Mouse (Mus musculus): ENCODE measurements around the gene Tm7sf2. TPM values are rescaled to one million over a fixed set of nuclear protein-coding genes. Genes with fewer than 3 reads are reported as not detected.
A peak's percentile ranks its signal among the peaks of the same experiment; 100 is the strongest.
"Not testable (repeated sequence)": the region's sequence is repeated elsewhere in the genome, so short reads cannot be mapped to it uniquely, and the experiment has no call there.

Tm7sf2 gene
- polyA plus RNA-seq, 1 experiment from 2014 or later: 34.9 TPM

DNA sequence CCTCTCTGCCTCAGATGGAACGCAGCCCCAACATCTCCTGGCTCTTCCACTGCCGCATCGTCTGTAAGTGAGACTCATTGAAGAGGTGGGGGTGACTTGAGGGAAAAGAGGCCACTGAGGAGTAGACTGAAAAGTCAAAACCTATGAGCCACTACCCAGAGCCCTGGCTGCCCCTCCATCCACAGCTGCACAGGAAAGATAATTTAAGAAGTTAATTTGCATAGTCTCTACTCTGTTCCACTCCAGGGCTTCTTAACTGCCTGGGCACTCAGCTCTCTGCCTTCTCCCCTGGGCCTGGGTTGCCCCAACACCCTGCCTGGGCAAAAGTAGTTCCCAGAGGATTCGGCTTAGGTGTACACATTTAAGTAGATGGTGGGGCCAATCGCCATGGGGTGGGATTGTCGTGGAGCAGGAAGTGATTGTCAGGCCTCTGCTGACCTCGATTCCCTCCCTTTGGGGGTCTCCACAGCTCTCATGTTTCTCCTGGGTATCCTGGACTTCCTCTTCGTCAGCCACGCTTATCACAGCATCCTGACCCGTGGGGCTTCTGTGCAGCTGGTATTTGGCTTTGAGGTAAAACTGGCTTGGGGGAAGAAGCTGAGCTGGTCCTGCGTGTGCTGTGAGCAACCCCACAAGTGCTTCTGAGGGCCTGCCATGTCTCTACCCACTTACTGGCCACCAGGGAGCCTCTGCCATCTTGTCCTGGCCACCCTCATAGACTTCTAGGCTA, 19.3 kb downstream of the Tm7sf2 start:
- 90% methylated on average over 11 of the region's 11 CpGs for WGBS
- Histone ChIP-seq H3K4me2 (replicated peaks) (peak overlapping the region; percentile 89; the same call in 1 of the 2 replicates), H3K9ac (no peak overlapping the region), H3K36me3 (peaks cover 54% of the 10 kb centered on the region), H3K27ac (no peak overlapping the region), H3K9me3 (no peaks in the 10 kb centered on the region), H3K4me1 (replicated peaks) (peaks cover 20% of the 10 kb centered on the region), H3K27me3 (replicated peaks) (no peaks in the 10 kb centered on the region), H3K4me3 (replicated peaks) (no peak overlapping the region)
- ATAC-seq: no peak

DNA sequence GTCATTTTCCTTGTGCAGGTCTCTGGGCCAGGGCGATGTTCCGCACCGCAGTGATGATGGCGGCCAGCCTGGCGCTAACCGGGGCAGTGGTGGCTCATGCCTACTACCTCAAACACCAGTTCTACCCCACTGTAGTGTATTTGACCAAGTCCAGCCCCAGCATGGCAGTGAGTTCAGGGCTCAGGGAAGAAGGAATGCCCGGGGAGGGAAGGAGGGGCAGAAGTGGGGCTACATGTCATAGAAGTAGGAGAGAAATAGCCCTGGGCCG, 20.3 kb downstream of the Tm7sf2 start:
- peaks cover 44% of the 10 kb centered on the region for H3K36me3 ChIP-seq
- peak overlapping the region; percentile 89 for H3K4me2 ChIP-seq (replicated peaks)
- WGBS: 84% methylated on average over 8 of the region's 8 CpGs
- peaks cover 17% of the 10 kb centered on the region for H3K4me1 ChIP-seq (replicated peaks)
- no peaks in the 10 kb centered on the region for H3K27me3 ChIP-seq (replicated peaks)
- peak overlapping the region; percentile 83 for H3K4me3 ChIP-seq (replicated peaks)
- H3K9me3 ChIP-seq: no peaks in the 10 kb centered on the region
- no peak overlapping the region for H3K27ac ChIP-seq
- no peak for ATAC-seq
- H3K9ac ChIP-seq: peak overlapping the region; percentile 79

DNA sequence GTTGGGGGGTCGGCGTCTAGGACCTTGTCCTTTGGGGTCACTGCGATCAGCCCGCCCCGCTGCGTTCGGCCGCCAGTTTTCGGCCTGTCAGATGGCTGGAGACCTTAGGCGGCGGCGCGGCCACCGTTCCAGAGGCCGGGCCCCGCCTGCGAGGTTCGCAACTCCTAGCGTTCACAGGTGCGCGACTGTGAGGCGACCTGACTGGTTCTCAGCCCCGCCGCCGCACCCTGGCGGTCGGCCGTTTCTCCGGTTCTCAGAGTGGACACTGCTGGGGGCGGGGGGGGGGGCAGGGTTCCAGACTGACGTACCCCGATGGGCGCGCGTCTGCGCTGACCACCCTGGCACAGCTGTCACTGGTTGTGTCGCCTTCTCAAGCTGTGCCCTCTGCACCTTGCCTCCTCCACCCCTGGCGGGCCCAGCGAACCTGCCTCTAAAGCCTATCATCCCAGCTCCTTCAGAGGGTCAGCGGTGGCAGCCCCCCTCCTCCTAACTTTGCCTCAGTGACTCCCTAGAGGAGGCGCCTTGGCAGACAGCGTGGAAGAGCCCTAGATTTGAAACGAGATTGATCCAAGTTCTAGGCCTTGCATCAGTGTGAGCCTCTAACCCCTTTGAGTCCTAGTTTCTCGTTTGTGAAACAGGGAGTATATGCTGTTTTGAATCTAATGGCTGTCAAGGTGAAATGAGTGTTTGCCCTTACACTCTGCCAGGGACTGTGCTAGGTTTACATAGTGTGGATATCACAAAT, 20.8 kb downstream of the Tm7sf2 start:
- Histone ChIP-seq H3K9ac (peak overlapping the region; percentile 79), H3K27ac (peak overlapping the region; percentile 98), H3K9me3 (no peaks in the 10 kb centered on the region), H3K36me3 (peaks cover 40% of the 10 kb centered on the region), H3K4me1 (replicated peaks) (peaks cover 17% of the 10 kb centered on the region), H3K27me3 (replicated peaks) (no peaks in the 10 kb centered on the region), H3K4me2 (replicated peaks) (peak overlapping the region; percentile 89), H3K4me3 (replicated peaks) (peak overlapping the region; percentile 83)
- ATAC-seq: peak; percentile 37
- 1% methylated on average over 44 of the region's 44 CpGs for WGBS

DNA sequence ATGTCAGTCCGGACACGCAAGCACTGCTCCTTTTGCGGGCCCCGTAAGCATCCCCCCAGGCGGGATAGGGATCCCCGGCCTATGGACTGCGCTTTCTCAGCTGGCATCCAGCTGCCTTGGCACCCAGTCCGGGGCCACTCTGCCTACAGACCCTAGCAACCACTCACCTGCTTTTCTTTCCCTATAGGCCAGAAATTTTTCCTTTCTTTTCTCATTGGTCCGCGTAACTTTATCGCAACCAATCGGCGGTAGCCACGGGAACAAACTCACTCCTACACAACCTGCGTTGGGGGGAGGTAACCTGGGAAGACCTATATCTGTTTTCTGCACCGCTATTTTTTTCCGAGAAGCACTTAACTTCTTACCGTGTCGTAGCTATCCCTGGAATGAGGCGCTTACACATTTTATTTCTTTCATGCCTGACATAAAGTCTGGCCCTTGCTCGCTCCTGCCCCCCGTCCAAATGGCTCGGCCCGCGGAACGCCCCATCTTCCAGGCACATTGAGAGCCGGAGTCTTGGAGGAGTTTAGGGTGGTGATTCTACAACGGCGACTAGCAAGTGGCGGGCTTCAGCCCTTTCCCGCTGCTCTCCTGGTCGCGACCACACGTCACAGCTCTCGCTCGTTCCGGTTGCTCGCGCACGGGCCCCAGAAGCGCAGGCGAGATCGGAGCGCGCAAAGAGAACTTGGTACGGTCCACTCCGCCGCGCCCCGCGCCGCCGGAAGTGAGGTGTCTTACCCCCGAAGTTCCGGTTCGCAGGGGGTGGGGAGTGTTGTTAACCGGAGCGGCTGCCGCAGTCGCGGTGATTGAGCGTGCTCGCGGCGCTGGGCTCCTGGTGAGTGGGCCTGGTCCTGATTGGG, 21.6 kb downstream of the Tm7sf2 start, which contains the start of gene Syvn1:
Gene Syvn1 (plus strand): TSS at position 283 of the 860 bp plus-strand sequence.
- H3K36me3 ChIP-seq: peaks cover 33% of the 10 kb centered on the region
- peak within 1 kb of the TSS; percentile 89 for H3K4me2 ChIP-seq (replicated peaks)
- under 1% methylated on average over 65 of the region's 65 CpGs for WGBS
- H3K4me1 ChIP-seq (replicated peaks): peaks cover 17% of the 10 kb centered on the region
- peak; percentile 95 for ATAC-seq
- H3K9me3 ChIP-seq: no peaks in the 10 kb centered on the region
- H3K4me3 ChIP-seq (replicated peaks): peak within 1 kb of the TSS; percentile 83
- H3K9ac ChIP-seq: peak within 1 kb of the TSS; percentile 79
- no peaks in the 10 kb centered on the region for H3K27me3 ChIP-seq (replicated peaks)
- H3K27ac ChIP-seq: peak within 1 kb of the TSS; percentile 98

DNA sequence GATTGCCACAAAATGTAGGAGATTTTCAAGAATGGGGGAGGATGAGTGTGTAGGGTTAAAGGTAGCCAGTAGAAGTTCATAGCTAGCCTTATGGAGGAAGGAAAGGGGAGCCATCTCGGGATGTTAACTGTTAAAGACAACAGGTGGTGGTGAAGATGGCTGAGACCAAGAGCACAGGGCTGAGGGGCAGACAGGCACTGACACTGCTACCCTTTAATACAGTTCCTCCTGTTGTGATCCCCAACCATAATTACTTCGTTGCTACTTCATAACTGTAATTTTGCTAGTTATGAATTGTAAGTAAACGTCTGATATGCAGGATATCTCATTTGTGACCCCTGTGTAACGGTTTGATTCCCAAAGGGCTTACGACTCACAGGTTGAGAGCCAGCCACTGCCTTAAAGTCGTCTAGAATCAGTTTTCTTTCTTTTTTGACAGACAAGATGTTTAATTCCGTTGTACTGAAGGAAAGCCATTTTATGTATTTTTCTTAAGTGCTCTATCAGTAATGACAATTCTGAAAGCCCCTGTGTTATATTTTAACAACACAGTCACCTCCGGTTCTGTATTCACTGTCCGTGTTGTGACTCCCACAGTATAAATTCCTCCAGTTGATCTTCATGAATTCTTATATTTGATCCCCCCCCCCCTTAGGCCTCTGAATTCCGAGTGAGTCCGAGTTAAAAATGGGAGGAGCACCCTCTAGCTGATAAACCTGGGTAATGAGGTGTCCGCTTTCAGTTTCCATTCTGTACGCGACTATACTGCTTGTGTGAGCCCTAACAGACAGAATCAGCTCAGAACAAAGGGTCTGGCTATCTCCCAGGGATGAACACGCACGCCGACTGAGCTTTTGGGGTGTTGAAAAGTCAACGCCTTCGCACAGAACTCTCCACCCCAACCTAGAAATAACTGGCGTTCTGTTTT, 22.5 kb downstream of the Tm7sf2 start:
- Histone ChIP-seq H3K9me3 (no peaks in the 10 kb centered on the region), H3K4me2 (replicated peaks) (peak overlapping the region; percentile 89), H3K27ac (peak overlapping the region; percentile 98), H3K4me1 (replicated peaks) (peaks cover 17% of the 10 kb centered on the region), H3K4me3 (replicated peaks) (peak overlapping the region; percentile 83), H3K9ac (peak overlapping the region; percentile 79), H3K36me3 (peaks cover 24% of the 10 kb centered on the region), H3K27me3 (replicated peaks) (no peaks in the 10 kb centered on the region)
- 15% methylated on average over 20 of the region's 20 CpGs for WGBS
- peak; percentile 50 for ATAC-seq

DNA sequence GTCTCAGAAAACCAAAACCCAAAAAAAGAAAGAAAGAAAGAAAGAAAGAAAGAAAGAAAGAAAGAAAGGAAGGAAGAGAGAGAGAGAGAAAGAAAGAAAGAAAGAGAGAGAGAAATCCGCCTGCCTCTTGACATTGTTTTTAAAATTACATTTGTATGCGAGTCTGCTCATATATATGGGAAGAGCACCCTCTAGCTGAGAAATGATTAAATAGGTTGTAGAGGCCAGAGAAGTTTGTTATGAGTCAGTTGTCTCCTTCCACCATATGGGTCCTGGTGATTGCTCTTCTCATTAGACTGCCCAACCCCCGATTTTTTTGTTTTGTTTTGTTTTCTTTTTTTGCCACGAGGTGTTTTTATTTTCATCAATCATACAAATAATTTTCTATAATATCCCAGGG, 24.1 kb downstream of the Tm7sf2 start:
- not testable (repeated sequence) for H3K36me3 ChIP-seq; H3K27me3 ChIP-seq (replicated peaks); H3K9ac ChIP-seq; H3K4me2 ChIP-seq (replicated peaks); H3K27ac ChIP-seq; ATAC-seq; H3K4me3 ChIP-seq (replicated peaks); H3K9me3 ChIP-seq
- peaks cover 17% of the 10 kb centered on the region for H3K4me1 ChIP-seq (replicated peaks)
- WGBS: 47% methylated on average over 4 of the region's 4 CpGs

DNA sequence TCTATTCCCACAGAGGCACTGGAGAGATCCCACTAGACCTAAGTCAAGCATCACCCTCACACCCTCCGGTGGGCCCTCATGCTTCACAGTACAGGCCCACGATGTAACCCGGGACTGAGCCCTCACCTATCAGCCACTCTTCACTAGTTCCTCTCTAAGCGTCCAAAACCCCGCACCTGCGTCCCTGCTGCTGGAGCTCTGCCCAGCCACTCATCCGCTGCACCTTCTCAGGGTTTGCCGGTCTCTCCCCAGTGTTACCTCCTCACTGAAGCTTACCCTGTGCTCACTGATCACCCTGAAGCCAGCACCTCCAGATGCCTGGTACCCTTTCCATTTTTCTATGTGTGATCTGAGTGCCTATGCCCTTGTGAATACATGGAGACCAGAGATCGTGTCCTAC, 25.9 kb downstream of the Tm7sf2 start:
- Histone ChIP-seq H3K4me1 (replicated peaks) (peaks cover 4% of the 10 kb centered on the region; the same call in 1 of the 2 replicates), H3K4me2 (replicated peaks) (no peak overlapping the region), H3K4me3 (replicated peaks) (no peak overlapping the region), H3K9me3 (no peaks in the 10 kb centered on the region), H3K27me3 (replicated peaks) (no peaks in the 10 kb centered on the region), H3K9ac (no peak overlapping the region), H3K36me3 (no peaks in the 10 kb centered on the region), H3K27ac (no peak overlapping the region)
- WGBS: 89% methylated on average over 9 of the region's 9 CpGs
- ATAC-seq: no peak

DNA sequence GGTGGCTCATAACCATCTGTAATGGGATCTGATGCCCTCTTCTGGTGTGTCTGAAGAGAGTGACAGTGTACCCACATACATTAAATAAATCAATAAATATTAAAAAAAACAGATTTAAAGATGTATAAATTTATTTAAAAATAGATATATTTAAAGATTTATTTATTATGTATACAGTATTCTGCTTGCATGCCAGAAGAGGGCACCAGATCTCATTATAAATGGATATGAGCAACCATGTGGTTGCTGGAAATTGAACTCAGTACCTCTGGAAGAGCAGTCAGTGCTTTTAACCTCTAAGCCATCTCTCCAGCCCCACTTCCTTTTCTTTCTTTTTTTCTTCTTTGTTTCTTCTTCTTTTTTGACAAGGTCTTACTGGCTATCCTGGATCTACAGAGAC, 28.2 kb downstream of the Tm7sf2 start:
- H3K9me3 ChIP-seq: no peaks in the 10 kb centered on the region
- no peak overlapping the region for H3K4me2 ChIP-seq (replicated peaks)
- H3K4me3 ChIP-seq (replicated peaks): no peak overlapping the region
- H3K4me1 ChIP-seq (replicated peaks): peaks cover under 1% of the 10 kb centered on the region; the same call in 1 of the 2 replicates
- no peaks in the 10 kb centered on the region for H3K36me3 ChIP-seq
- H3K9ac ChIP-seq: no peak overlapping the region
- no peaks in the 10 kb centered on the region for H3K27me3 ChIP-seq (replicated peaks)
- ATAC-seq: no peak
- H3K27ac ChIP-seq: no peak overlapping the region

DNA sequence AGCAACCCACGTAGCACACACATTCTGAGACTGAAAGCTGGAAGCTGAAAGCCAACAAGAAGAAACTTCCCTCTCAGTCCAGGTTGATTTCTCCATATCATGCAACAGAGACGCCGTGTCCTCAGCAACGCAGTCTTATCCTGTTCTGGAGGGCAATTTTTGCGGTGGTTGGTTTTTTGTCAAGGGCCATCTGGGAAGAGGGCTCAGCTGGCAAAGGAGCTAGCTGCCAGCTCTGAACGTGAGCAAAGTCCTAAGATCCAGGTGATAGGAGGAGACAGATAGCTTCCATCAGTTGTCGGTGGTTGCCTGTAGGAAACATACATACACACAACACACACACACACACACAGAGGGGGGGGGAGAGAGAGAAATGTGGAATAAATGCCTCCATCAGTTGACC, 29.8 kb downstream of the Tm7sf2 start:
- Histone ChIP-seq H3K9ac (no peak overlapping the region), H3K4me2 (replicated peaks) (no peak overlapping the region), H3K27me3 (replicated peaks) (no peaks in the 10 kb centered on the region), H3K27ac (no peak overlapping the region), H3K36me3 (no peaks in the 10 kb centered on the region), H3K4me3 (replicated peaks) (no peak overlapping the region), H3K4me1 (replicated peaks) (no peaks in the 10 kb centered on the region), H3K9me3 (no peaks in the 10 kb centered on the region)
- ATAC-seq: no peak
- WGBS: 85% methylated on average over 7 of the region's 7 CpGs

DNA sequence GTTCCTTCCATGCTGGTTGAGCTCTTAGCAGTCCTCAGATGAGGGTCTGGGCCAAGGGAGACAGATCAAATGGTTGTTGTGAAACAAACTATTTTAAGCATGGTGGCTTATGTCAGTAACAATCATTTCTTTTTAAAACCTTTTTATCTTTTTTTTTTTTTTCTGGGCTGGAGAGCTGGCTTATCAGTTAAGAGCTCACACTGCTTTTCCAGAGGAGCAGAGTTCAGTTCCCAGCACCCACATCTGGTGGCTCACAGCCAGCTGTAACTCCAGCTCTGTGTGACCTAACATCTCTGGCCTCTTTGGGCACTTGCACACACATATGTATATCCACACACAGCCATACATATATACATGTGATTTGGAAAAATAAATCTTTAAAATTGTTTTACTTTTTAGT, 30.5 kb downstream of the Tm7sf2 start:
- Histone ChIP-seq H3K4me1 (replicated peaks) (no peaks in the 10 kb centered on the region), H3K9ac (no peak overlapping the region), H3K9me3 (no peaks in the 10 kb centered on the region), H3K36me3 (no peaks in the 10 kb centered on the region), H3K4me3 (replicated peaks) (no peak overlapping the region), H3K27me3 (replicated peaks) (no peaks in the 10 kb centered on the region), H3K27ac (no peak overlapping the region), H3K4me2 (replicated peaks) (no peak overlapping the region)
- no peak for ATAC-seq

DNA sequence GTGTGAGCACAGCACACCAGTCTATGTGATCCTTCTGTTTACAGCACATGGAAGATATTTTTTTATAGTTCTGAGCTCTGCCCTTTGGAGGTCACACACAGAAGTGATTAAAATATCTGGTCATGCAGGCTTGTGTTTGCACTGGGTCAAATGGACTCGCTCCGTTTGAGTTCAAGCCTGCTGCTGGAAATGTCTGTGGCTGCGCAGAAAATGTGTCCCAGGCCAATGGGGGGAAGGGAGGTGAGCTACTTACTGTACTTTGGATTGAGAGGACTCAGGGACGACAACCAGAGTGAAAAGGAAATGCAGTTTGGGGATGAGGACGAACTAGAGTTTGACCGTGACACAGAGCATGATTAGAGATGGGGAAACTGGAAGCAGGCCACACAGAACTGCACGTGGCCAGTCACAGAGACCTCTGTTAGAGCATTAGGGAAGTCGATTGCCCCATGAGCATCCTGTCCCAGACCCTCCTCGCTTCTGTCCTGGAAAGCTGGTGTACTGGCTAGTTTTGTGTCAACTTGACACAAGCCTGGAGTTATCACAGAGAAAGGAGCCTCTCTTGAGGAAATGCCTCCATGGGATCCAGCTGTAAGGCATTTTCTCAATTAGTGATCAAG, 32.1 kb downstream of the Tm7sf2 start:
- 0 out of 2 replicates have a peak, but pooled peaks have one; percentile 15 for ATAC-seq
- Histone ChIP-seq H3K4me2 (replicated peaks) (no peak overlapping the region), H3K9me3 (no peaks in the 10 kb centered on the region), H3K27me3 (replicated peaks) (no peaks in the 10 kb centered on the region), H3K4me3 (replicated peaks) (no peak overlapping the region), H3K9ac (no peak overlapping the region), H3K36me3 (no peaks in the 10 kb centered on the region), H3K27ac (no peak overlapping the region), H3K4me1 (replicated peaks) (no peaks in the 10 kb centered on the region)
- WGBS: 72% methylated on average over 9 of the region's 9 CpGs
